Mouse (Mus musculus): Measurements from ENCODE around the gene Nnat. TPM values are rescaled to one million over a fixed set of nuclear protein-coding genes. Genes with fewer than 3 reads are reported as not detected.

The Nnat gene
- total RNA-seq, 2 experiments from 2014 or later, result 562 to 692 TPM

DNA sequence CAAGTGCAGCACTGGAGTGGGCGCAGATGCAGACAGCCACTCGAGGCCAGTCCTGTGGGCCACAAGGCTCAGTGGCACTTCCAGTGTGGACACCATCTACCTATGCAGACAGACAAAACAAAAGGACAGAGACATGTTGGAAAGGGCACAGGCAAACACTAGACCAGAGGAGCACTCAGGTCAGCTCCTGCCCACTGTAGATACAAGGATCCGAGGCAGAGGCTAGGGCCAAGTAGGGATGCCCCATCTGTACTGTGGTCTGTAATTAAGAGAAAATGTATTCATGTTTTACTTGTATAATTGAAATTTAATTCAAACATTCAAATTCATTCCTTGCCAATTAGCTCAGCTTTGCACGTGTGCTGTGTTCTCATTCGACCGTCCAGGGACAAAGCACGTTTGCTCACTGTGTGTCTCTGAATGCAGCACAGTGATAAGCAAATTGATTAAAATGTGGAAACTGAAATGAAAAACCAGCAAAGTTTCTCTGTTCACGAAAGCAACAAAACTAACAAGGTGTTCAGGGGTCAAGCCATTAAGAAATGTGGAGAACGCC, 15.5 kb upstream of the Nnat start:
- DNase-seq (ENCODE audit: extremely low spot score in 1 of 2, low spot score in 2 of 2), result no peak
- intact Hi-C loops (cut with DNase I), result loop anchor here (5.0 kb wide), 1 partner anchor 52 kb away; no protein-coding TSS in a partner anchor

DNA sequence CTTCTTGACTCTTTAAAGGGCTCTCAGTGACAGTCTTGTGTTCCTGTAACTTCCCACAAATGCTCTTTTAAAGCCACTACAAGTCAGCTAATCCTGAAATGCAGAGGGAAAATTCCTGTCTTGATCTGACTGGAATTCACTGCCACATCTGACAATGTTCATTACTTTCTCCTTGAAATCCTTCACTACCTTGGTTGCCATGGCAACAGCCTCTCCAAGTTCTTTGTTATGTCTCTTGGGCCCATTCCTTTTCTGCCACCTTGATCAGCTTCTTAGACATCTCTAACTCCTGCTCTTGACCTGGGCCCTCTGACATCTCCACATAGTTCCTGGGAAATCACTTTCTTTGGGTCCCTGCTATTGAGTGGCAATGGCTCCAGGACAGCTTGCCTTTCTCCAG, 13.2 kb upstream of the Nnat start:
- intact Hi-C loops (cut with DNase I), result no loop called here
- no peak for DNase-seq (ENCODE audit: extremely low spot score in 1 of 2, low spot score in 2 of 2)

DNA sequence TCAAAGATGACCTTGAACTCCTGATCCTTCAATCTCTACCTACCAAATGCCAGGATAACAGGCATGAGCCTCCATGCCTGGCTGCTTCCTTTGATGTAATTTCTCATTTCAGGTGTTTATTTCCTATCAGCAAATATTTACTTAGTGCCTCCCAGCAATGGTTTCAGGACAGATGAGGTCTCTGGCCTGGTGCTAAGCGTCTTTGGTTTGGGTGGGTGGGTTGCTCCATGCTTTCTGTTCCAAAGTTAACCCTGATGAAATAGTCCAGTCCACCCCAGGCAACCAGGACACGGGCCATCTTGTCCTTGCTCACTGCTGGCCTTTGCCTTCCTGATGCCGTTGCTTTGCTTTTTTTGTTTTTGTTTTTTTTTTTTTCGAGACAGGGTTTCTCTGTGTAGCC, 9.6 kb upstream of the Nnat start:
- DNase-seq (ENCODE audit: extremely low spot score in 1 of 2, low spot score in 2 of 2), result no peak
- intact Hi-C loops (cut with DNase I), result loop anchor here (5.0 kb wide), 1 partner anchor 68 kb away; no protein-coding TSS in a partner anchor

DNA sequence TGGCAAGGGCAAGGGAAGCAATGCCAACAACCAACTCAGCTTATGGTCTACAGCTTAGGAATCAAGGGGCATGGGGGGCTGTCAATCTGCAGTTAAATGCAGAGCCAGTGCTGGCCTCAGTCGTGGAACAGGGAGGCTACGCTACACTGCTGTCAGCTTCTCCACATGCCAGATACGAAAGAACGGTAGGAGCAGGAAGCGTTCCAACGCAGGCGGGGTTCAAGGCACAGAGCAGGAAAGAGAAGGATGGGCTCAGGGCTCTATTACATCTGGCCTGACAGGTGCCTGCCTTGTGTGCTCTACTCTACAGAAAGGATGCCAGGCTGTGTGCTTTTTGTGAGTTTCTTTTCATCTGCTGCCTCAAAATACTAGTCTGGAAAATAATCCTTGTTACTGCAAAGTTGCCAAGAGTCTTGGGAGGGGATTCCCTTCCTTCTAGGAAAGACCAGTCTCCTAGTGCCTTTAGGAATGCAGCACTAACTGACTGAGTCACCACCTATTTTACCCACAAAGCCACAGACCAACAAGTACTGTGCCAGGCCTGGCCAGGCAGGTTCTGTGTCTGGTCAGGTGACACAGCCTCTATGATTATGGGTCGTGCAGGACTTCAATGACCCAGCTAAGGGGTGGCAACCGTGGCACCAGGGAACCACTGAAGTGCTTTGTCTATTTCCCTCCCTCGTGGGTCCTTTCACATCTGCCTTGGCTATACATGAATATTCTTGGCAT, 7.6 kb upstream of the Nnat start:
- intact Hi-C loops (cut with DNase I), result loop anchor here (5.0 kb wide), 1 partner anchor 70 kb away; no protein-coding TSS in a partner anchor
- DNase-seq (ENCODE audit: extremely low spot score in 1 of 2, low spot score in 2 of 2), result no peak

DNA sequence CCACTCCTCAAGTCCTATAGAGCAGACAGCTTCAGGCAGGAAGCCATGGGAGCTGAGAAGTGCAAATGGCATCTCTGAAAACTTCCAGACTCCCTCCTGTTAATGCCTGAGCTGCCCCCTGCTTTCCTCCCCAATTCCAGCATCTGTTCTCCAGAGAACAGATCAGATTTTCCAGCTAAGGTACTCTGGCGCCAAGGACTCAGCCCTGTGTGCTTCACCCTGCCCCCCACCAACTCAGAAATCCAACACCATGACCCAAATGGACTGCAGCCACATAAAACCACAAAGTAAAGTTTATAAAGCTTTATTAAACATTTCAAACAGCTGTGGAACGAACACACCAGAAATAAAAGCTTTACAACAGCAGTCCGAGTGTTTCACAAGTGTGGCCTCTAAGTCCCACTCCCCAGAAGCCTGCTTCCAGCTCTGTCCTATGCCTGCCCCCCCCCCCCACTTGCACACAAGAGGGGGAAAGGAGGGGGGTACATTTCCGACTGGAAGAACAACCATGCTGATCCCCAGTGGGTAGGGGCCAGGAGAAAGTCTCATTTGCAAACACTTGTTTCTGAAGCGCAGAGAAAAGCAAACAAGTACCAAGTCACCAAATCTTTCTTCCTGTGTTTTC, 3.7 kb upstream of the Nnat start:
- intact Hi-C loops (cut with DNase I), result no loop called here
- no peak for DNase-seq (ENCODE audit: extremely low spot score in 1 of 2, low spot score in 2 of 2)

DNA sequence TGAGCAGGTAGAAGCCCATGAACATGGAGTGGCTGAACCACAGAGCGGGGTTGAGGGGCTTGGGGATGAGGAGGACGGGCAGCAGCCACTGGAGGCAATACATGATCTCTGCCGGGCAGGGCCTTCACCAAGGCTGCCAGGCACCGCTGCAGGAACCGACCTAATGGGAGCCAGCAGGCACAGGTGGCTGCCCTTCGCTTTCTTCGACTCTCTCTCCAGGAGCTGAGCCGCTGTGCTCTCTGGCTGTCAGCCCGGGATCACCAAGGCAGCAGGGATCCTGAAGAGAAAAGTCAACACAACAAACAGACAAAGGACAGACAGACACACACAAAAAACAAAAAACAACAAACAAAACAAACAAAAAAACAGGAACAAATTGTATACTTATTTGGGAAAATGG, 1.8 kb upstream of the Nnat start:
- DNase-seq (ENCODE audit: extremely low spot score in 1 of 2, low spot score in 2 of 2), result no peak
- intact Hi-C loops (cut with DNase I), result no loop called here

DNA sequence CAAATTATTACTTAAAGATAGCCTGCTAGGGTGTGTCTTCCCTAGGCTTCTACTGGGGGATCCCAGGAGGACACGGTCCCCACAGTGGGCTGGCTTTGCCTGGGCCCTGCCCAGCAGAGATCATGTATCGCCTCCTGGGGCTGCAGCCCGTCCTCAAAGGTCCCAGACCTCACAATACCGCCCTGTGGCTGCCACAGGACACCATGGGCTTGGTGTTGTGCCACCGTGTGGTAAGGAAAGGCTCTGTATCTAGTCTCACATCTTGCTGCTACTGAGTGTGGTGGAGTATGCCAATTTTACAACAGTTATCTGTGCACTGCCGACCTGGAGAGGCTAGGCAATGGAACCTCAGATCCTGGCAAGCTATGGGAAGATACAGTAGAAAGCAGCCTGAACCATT, 1.4 kb upstream of the Nnat start:
- no peak for DNase-seq (ENCODE audit: extremely low spot score in 1 of 2, low spot score in 2 of 2)
- intact Hi-C loops (cut with DNase I), result no loop called here

DNA sequence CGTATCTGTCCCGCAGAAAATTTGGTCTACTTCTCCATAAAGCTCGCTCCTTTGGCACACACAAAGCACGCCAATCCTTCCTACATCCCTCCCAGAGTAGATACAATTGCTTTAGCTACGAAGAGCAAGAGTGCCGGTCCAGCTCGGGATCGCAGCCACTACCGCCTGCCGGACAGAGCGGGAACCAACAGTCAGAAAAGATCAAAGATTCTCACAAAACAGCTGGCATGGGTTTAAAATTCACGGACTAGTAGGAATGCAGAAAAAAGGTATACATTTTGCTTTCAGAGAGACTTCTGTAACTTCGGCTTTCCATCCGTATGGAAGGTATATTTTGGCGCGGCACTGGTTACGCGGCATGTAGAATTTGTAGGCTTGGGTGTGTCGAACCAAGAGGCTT, 438 bp upstream of the Nnat start:
- no peak for DNase-seq (ENCODE audit: extremely low spot score in 1 of 2, low spot score in 2 of 2)
- intact Hi-C loops (cut with DNase I), result no loop called here

DNA sequence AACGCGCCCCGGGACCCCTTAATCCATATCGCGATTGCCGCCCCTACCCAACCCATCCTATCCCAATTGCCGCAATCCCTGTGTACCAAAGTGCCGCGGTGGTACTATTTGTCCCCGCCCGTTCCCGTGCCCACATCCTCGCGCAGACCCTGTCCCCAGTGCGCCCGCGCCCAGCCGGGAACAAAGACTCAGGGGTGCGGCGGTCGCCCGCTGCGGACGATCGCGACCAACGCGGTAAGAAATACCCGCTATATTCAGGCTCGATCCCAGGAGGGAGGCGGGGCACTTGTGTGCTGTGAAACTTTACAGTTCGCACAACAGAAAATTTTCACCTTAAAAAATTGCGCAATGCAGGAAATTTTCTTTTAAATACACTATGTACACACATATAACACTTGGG, 424 bp downstream of the Nnat start:
- intact Hi-C loops (cut with DNase I), result no loop called here
- no peak for DNase-seq (ENCODE audit: extremely low spot score in 1 of 2, low spot score in 2 of 2)

DNA sequence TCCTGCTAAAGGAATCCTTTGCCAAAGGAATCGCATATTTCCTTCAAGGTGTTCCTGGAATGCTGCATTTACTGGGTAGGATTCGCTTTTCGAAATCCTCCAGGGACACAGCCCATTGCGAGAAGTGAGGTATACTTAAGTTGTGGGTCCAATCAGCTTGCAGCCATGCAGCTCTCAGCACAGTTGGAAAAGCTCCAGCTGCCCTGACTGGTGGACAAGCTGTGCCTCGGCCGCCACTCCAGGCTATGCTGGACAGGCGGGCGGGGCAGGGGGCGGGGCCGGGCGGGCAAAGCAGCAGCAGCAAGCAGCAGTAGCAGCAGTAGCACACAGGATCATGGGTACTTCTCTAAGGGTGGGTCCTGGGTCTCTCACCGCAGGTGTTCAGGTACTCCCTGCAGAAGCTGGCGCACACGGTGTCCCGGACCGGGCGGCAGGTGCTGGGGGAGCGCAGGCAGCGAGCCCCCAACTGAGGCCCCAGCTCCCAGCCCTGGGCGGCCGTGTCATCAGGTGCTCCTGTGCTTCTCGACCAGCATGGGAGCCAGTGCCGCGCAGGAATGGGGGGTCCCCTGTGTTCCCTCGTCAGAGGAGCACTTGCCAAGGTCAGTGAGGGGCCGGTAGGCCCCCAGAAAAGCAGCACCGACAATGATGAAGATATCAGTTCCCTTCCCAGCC, 1.4 kb downstream of the Nnat start:
- peak; percentile 69 to 93 for DNase-seq (ENCODE audit: extremely low spot score in 1 of 2, low spot score in 2 of 2)
- intact Hi-C loops (cut with DNase I), result no loop called here

DNA sequence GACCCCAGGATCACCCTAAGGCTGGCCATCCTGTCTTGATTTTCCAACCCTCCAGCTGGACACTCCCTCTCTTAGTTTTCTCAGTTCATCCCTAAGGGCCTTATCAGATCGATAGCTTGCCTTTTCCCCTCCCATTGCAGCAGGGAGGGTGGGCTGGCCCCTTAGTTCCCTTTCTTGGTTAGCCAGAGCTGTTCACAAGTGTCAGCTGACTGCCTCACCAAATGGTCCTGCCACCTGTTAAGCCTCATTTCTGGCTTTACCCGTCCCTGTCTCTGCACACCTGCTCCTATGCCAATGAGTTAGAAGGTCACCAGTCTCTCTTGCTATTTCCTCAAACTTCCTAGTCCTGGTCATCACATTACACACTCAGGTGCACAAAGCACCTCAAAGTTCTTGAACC, 3.2 kb downstream of the Nnat start:
- intact Hi-C loops (cut with DNase I), result no loop called here
- DNase-seq (ENCODE audit: extremely low spot score in 1 of 2, low spot score in 2 of 2), result peak in 1 of 2 experiments; percentile 16

DNA sequence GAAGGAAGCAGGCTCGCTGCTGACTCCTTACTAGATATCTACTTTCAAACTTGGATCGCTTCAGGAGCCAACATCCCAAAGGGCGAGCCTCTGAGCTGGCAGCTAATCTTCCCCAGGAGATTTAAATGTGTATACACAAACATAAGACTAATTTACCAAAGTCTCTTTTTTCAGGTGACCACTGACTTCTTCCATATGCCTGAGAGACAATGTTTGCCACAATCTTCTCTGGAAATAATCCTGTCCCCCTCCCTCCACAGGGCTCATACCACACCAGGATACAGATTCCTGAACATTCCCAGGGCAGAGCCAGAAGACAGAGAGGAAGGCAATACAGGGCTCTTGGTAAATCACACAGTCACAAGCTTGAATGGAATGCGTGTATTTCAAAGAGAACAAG, 4.8 kb downstream of the Nnat start:
- intact Hi-C loops (cut with DNase I), result no loop called here
- peak in 1 of 2 experiments; percentile 6 for DNase-seq (ENCODE audit: extremely low spot score in 1 of 2, low spot score in 2 of 2)

DNA sequence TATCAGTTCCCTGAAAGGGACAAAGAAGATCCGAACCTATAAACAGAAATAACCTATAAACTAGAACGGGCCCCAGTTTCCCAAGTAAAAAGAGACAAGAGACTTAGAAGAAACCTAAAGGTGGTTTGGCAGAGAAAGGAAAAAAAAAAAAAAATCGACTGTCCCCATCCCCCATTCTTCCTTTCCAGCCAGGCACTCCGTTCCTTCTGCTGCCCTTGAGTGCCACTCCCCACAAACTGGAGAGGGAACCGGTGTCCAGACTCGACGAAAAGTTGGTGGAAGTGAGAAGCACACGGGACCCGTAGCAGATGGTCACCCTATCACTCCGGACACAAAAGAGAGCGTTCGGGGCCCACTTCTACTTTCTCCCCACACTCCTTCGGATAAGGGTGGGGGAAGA, 5.6 kb downstream of the Nnat start:
- intact Hi-C loops (cut with DNase I), result no loop called here
- peak in 1 of 2 experiments; percentile 24 for DNase-seq (ENCODE audit: extremely low spot score in 1 of 2, low spot score in 2 of 2)

DNA sequence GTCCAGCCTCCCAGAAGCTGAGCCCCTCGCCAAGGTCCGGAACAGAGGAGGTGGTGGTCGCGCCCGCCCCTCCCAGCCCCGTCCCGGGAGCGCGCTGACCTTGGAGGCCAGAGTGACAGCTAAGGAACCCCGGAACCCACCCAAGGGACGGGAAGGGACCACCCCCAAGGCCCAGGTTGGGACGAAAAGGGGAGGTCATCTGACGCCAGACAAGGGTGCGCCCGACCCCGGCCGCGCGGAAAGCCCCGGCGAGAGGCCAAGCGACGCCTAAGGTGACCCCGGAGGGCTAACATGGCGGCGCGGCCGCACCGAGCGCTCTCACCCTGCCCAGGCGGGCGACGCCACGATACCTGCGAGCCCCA, 6.0 kb downstream of the Nnat start:
- no peak for DNase-seq (ENCODE audit: extremely low spot score in 1 of 2, low spot score in 2 of 2)
- intact Hi-C loops (cut with DNase I), result loop anchor here (2.0 kb wide), 1 partner anchor 107 kb away; no protein-coding TSS in a partner anchor

DNA sequence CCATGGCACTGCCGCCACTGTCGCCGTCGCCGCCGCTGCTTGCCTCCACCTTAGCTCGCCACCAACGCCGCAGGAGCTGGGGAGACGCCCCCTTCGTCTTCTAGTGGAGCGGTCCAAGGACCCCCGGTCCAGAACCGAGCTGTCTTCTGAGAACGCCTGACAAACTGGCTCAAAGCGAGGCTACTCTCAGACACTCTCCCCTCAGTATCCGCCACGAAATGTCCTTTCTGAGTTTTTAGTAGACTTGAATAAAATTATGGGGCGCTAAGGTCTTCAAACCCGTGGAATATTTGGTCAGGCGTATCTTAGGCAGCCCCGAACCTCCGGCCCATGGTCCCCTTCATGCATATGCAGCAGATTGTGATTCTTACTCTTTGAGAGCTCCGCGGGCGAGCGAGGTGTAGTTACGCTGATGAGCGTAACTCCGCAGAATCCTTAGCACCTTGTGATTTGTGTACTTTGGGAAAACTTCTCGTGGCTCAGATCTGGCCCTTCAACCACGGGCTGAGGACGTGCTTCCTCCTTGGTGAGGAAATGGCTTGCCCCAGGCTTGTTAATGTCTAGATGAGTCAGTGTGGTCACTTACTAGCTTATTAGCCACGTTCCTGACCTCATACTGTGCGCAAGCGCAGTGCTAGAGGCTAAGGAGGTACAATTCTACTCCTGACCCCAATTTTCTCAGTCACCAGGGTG, 6.5 kb downstream of the Nnat start:
- peak; percentile 76 to 89 for DNase-seq (ENCODE audit: extremely low spot score in 1 of 2, low spot score in 2 of 2)
- intact Hi-C loops (cut with DNase I), result loop anchor here (2.0 kb wide), 1 partner anchor 108 kb away; no protein-coding TSS in a partner anchor

DNA sequence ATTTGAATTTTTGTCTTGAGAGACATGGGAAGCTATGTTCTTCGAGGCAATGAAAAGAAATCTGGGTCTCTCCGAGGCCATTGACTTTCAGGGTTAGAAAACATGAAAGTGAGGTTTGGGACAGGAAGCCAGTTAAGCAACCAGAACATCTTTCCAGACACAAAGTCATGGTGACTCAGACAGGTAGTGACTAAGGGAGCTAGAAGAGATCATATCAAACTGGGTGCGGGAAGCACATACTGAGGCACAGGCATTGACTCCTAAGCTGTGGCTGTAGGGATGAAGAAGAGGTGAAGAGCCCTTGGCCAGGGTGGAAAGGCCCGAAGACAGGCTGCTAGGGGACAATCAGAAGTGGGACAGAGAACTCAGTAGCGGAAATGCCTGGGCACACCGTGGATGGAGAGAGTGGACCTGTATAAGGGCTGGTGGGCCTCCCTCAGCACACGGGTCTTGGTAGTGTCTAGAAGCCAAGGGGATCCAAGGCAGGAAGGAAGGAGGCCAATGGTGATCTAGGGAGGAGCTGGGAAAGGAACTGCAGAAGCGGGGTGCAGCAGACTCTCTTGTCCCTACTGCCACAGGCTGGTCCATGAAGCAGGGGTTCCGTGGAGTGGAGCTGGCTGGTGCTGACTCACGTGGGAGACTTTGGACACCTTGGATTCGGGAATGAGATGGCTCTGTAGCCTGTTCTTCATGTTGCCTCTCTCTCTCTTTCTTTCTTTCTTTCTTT, 7.5 kb downstream of the Nnat start:
- intact Hi-C loops (cut with DNase I), result loop anchor here (2.0 kb wide), 1 partner anchor 109 kb away; no protein-coding TSS in a partner anchor
- peak in 1 of 2 experiments; percentile 16 for DNase-seq (ENCODE audit: extremely low spot score in 1 of 2, low spot score in 2 of 2)

DNA sequence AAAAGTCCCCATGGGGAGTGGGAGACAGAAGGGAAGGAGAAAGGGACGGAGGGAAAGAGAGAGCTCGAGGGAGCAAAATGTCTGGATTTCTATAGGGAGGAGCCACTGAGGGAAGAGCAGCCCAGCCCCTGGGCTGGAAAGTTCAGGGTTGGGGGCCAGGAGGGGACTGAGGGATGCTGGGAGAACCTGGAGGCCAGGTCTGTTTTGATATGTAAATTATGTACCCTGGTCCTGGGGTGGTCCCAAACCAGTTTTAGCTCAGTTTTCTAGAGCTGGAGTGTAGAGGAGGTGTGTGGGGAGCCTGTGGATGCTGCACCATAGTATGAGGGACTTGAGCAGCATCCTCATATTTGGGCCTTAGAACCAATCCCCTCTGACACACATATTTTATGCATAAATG, 9.0 kb downstream of the Nnat start:
- peak in 1 of 2 experiments; percentile 7 for DNase-seq (ENCODE audit: extremely low spot score in 1 of 2, low spot score in 2 of 2)
- intact Hi-C loops (cut with DNase I), result no loop called here

DNA sequence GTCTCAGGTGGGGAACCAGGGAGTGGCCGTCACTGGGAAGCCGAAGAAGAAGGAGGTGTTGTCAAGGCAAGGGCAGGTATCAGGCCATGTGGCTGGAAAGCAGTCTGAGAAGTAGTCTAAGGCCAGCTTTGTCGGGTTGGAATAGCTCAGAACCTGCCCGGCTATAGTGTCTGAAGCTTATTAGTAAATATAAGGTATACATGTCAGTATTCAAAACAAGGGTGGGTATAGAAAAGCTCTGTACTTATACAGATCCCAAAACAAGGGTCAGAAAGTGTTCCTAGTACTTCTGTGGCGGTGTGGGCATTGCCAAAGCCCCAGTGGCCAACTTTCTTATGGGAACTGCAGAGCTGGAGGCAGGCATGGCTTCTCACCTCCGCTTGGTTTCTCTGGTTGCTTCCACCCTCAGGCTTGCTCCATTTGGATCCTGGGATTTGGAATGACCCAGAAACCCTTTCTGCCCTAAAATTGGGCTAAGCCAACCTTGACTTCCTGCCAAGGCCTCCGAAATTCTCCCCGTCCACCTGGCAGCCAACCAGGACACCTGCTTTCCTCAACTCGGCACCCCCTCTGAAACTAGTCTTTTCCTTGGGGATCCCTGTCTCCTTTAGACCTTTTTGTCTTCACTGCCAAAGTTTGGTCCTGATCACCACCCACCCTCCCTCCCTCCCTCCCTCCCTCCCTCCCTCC, 10.1 kb downstream of the Nnat start:
- intact Hi-C loops (cut with DNase I), result loop anchor here (5.0 to 10.0 kb wide), 3 partner anchors 228 to 435 kb away; partner anchors contain the start of gene Samhd1
- peak in 1 of 2 experiments; percentile 55 for DNase-seq (ENCODE audit: extremely low spot score in 1 of 2, low spot score in 2 of 2)
